Mouse (Mus musculus): ENCODE data around the gene Syngap1.
"Not testable (repeated sequence)": the region's sequence is repeated elsewhere in the genome, so short reads cannot be mapped to it uniquely, and the experiment has no call there.

The Syngap1 gene

DNA sequence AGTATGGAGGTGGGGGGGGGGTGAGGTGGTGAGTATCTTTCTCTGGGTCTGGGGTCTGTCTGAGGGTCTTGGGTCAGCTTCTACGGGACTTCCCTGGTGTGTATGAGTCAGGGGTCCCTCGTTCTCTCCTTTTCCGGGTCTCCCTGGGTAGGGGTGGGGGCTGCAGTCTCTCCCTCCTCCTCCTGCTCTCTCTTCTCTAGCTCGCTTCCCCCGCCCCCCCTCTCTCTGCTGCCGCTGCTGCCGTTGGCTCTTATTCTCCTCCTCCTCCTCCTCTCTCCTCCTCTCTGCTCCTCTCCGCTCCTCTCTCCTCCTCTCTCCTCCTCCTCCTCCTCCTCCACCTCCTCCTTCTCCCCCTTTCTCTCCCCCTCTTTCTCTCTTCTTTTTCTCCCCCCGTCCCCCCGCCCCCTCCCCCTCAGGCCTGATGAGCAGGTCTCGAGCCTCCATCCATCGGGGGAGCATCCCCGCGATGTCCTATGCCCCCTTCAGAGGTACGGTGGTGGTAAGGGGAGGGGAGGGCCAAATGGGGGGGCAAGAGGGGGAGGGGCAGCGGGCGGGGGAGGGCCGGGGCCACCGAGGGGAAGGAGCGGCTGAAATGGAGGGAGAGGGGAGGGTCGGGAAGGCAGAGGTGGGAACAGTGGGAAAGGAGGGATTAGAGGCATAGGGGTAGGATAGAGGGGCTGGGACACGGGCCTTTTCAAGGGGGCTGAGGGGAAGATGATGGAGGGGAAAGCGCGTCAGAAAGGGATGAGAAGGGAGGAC lies at the start of gene Syngap1:
TSS of gene Syngap1 (plus strand) at position 223 of the 759 bp plus-strand sequence.
- DNase-seq: no peak

DNA sequence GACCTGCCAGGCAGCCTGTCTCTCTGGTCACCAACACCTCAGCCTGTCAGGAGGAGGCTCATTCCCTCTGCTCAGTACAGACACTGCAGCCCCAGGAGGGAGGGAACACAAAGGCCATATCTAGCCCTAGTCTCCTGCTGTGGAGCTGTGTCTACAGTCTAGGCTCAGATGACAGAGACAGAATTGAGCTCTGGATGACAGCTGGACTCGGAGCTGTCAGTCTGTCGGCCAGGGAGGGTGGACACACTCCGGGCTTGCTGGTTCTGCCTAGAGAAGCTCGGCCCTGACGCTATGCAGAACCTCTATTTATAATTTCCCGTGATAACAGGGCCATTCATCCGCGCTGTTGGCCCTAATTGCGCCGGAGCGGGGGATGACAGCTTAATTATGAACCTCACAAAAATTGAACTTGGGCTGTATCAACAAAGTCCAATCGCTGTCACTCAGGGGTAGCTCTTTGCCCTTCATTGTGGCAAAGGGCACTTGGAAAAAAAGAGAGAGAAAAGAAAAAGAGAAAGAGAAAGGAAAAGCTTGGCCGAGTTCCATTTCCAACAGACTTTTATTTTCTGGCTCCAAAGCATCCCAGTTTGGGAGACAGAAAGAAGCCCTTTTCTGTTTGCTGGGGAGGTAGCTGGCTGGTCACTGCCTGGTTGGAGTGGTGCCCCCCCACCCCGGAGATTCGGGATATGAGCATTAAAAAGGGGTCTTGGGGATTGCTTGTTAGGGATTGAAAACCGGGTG lies 48.2 kb upstream of the Syngap1 start:
- DNase-seq: no peak

DNA sequence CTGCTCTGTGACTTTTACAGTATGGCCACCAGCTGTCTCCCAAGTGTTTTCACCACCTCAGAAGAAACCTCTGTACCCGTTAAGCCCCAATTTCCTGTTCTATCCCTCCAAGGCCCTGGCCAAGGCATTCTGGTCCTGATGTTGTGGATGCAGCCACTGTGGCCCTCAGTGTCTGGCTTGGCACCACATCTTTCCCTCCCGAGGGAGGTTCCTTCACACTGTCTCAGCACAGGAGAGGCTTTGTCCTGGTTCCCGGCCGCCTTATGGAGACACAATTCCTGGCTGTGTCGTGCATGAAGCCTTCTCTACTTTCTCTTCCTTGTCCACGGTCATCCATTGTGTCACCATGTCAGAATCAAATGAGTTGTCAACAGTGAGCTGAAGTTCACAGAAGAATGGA lies 47.6 kb upstream of the Syngap1 start:
- DNase-seq: no peak

DNA sequence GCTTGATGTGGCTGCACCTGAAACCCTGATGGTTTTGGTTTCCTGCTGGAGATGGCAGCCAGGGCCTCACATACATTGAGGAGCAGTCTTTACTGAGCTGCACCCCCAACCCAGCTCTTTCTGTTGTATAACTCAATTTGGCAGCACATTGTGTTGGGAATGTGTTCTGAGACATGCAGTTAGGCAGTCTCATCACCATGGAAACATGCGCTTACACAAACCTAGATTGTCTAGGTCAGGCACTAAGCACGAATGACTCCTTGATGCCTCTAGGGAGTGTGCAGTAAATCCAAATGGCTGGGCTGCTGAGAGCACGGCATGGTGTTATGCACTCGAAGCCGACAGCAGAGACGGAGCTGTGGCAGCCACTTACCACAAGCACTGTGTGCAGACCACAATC lies 46.7 kb upstream of the Syngap1 start:
- no peak for DNase-seq

DNA sequence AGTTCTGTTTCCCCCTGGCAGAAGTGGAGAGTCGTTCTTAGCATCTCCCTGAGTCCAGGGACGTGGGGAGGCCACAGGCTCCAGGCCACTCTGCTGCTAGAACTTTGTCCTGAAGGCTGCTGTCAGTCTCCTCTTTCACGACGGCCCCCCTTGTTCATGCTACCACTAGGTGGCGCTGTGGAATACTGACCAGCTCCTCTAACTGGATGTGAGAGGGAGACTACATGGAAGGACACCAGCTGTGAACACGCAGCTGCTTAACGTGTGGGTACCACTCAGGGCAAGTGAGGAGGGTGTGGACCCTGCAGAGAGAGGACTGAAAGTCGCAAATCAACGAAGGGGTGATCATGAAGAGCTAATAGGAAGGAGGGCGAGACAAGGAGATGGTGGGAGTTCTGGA lies 45.5 kb upstream of the Syngap1 start:
- peak; percentile 59 to 70 for DNase-seq

DNA sequence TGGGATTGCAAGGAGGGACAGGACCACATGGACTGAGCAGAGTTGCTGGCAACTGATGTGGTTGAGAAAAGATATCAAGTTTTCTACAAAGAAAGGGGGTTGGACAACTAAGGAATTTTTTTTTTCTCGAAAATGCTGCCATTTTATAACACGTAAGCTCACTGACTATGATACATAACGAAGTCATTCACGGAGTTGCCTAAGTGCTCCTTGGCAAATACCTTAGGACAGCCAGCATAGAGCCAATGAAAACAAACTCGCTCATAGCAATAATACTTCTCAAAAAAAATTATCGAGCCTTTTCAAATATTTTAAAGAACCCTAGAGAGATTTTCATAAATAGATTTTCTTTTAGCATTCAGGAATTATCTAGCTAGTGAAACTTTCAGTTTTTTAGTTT lies 40.1 kb upstream of the Syngap1 start:
- DNase-seq: no peak

DNA sequence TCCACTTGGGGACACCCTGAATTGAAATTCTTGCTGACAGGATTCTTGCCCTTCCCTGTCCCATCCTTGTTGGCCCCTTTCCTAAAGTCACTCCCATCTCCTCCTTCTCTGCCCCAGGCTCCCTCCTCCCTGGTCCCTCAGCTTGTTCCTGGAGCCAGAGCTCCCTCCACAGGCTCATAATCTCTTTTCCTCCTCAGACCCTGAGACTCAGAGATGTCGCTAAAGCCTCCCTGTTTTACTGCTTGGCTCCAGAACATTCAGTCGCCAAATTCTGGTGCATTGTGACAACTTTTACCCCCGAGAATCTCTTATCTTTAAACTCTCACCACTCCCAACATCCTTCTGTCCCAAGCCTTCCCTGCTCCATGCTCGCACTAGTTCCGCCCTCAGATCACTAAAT lies 36.7 kb upstream of the Syngap1 start:
- DNase-seq: no peak

DNA sequence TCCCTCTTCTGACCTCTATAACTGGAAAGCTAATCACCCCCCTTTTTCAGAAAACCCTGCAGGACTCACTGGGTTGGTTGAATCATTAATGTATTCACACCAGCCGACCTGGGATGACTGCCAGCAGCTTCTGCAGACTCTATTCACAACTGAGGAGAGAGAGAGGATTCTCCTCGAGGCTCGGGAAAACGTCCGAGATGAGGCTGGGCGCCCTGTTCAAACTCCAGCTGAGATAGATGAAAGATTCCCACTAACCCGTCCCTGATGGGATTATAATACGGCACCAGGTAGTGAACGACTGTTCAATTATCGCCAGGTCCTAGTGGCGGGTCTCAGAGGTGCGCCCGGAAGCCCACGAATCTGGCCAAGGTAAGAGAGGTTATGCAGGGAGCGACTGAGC lies 33.5 kb upstream of the Syngap1 start:
- not testable (repeated sequence) for DNase-seq

DNA sequence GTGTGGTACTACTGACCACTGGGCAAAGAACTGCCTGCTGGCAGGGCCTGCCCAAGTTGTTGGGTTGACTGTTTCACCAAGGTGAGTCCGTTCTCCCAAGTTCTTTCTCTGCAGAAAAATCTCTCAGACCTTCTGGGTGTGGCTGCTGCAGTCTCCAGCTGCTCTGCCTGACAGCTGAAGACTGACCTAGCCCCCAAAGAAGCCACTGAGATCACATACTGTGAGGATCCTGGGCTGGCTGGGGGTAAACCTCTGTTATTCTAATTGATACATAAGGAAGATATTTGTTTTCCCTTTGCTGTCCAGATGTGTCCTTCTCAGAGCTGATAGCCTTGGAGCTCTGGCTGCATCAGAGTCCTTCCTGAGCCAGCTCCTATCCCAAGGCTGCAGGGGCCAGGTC lies 25.8 kb upstream of the Syngap1 start:
- DNase-seq: no peak

DNA sequence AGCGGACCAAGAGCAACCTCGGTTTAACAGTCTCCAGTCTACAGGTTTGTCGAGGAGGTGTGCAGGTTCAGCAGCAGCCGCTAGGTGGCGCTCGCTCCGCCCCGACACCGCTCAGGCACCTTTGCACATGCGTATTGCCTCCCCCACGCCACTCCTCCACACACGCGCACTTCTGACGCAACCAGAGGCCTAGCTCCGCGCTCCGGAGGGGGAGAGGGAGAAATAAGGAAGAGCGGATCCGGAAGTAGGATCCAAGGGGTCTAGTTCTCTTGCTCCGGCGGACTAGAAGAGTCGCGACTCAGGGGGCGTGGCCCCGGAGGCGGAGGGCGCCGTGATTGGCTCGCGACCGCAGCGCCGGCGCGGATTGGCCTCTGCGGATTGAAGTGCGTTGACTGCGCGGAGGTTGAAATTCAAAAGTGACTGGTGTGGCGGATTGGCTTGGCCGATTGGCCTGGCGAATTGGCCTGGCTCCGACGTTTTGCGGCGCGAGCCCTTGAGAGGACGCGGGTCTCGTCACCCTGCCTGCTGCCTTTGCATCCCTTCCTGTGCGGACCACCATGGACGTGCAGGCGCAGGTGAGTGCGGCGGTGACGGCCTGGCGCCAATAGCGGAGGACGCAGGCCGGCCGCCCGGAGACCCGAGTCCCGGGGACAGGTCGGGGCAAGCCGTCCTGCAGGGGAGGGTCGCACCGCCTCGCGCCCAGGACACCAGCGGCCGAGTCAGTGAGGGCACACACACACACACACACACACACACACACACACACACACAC lies 24.2 kb upstream of the Syngap1 start, which contains the start of gene Kifc5b:
TSS of gene Kifc5b (plus strand) at position 381 of the 772 bp plus-strand sequence.
- DNase-seq: peak; percentile 99

DNA sequence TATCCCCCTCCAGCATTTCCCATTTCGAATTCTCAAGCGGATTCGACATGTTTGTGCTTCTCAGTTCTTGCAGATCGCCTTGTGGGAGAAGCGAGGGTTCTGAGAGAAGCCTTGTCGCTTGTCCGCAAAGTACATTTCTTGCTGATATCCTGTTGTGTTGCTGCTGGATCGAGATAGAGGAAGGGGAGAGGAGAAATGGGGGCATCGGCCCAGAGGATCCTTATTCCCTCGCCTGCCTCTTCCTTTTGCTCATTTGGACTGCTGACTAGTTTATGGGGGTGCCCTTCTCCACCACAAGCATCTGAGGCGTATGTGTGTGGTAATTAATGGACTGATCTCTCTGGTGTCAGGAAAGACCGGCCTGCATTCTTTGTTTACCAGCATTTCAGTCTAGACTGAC lies 23.5 kb upstream of the Syngap1 start:
- DNase-seq: not testable (repeated sequence)

DNA sequence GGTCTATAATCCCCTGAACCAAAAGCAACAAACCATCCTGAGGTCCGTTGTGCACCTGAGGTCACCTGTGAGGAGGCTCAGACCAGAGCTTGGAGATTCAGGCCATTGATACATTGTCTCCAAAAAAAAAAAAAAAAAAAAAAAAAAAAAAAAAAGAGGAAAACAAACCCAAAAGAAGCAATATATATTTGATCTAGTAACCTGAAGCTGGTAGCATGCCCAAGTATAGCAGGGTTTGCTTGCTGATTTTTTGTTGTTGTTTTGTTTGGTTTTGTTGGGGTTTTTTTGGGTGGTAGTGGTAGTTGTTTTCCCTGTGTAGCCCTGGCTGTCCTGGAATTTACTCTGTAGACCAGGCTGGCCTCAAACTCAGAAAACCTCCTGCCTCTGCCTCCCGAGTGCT lies 22.7 kb upstream of the Syngap1 start:
- DNase-seq: no peak

DNA sequence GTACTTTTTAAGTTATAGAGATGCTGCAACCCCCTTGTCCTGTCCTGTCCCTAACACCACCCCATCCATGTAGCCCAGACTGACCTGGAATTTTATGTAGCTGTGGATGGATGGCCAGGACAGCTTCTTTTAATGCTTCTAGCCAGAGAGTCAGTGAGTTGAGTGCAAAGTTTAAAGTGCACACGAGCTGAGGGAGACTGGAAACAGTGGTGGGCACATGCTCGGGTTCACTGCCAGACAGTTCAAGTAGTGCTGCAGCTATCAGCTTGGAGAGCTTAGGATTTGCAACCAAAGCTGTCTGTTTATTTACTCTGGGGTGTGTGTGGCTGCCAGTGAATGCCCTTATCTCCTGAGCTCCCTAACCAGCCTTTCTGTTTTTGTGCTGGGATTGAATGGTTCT lies 21.5 kb upstream of the Syngap1 start:
- not testable (repeated sequence) for DNase-seq

DNA sequence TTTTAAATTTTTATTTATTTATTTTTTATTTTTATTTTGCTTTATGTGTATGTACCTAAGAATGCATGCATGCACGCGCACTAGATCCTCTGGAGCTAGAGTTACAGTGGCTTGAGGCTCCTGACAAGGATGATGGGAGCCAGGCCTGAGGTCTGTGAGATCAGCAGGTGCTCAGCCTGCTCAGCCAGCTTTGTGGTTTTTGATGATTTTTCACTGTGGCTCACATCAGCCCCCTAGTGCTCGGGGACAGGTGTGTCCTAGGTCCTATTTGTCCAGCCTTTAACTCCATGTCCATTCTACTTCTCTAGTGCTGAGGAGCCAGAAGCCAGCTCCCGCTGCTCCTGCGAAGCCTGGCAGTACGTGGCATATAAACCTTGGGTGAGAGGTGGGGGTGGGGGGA lies 18.7 kb upstream of the Syngap1 start:
- DNase-seq: not testable (repeated sequence)

DNA sequence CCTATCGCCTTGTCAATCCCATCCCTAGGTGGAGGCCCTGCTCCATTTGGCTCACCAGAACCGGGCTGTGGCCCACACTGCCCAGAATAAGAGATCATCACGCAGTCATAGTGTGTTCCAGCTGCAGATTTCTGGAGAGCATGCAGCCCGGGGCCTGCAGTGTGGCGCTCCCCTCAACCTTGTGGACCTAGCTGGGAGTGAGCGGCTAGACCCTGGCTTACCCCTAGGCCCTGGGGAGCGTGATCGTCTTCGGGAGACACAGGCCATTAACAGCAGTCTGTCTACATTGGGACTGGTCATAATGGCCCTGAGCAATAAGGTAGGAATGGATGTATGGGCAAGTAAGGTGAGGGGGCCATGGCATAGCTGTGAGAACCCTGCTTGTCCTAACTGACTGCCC lies 15.6 kb upstream of the Syngap1 start:
- not testable (repeated sequence) for DNase-seq

DNA sequence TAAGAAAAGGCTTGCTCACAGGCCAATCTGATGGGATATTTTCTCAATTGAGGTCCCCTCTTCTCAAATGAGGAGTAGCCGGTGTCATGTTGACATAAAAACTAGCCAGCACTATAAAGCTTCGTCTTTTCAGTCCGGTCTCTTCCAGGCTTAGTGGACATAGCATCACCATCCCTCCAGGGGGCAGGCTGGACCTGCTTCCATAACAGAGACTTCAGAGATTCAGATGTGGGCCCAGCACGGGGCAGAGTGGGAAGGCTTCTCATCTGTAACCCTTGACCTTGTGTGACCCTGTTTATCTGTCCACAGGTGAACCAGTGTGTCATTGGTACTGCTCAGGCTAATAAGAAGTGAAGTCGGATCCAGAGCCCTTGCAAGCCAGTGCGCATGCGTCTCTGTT lies 9.3 kb upstream of the Syngap1 start:
- DNase-seq: peak; percentile 54 to 58

DNA sequence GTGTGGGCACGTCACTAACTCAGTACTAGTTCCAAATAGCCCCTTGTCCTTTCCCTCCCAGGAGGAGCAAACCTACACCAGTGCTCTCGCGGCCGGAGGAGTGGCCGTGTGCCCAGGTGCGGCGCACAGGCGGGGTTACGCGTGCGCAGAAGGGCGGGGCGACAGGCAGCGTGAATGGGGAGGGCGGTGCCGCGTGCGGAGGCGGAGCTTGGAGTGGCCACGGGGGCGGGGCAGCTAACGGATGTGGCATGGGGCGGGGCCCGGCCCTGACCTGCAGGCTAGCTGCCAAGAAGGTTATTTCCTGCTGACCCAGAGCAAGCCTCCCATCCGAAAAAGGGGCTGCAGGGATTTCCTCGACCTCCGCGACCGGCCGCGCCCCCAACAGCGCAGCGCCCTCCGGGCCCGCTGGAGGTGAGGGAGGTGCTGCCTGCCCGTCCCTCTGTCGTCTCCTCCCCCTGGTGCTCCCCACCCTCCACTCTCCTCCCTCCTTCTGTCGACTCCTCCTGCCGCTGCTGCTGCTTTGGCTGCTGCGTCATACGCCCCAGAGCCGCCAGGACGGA lies 8.1 kb upstream of the Syngap1 start, which contains the start of gene Phf1:
TSS of gene Phf1 (plus strand) at position 214 of the 560 bp plus-strand sequence.
- peak; percentile 96 to 97 for DNase-seq

DNA sequence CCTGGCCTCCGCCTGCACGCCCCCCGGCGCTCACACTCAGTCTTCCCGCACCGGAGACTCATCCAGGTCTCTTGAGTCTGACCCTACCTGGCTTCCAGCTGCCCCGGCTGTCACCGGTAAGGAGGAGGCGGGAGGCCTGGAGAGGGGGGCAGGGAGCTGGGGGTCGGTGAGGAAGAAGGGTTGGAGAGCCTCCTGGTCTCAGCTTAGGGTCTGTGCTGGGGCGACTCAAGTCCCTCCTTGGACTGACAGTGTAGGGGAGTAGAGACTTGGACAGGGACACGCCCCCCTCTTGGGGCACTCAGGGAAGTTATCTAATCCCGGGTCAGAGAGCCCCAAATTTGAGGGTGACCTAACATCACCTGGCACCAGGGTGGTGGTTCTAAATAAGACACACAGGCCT lies 7.6 kb upstream of the Syngap1 start:
- peak in 1 of 2 experiments; percentile 37 for DNase-seq

DNA sequence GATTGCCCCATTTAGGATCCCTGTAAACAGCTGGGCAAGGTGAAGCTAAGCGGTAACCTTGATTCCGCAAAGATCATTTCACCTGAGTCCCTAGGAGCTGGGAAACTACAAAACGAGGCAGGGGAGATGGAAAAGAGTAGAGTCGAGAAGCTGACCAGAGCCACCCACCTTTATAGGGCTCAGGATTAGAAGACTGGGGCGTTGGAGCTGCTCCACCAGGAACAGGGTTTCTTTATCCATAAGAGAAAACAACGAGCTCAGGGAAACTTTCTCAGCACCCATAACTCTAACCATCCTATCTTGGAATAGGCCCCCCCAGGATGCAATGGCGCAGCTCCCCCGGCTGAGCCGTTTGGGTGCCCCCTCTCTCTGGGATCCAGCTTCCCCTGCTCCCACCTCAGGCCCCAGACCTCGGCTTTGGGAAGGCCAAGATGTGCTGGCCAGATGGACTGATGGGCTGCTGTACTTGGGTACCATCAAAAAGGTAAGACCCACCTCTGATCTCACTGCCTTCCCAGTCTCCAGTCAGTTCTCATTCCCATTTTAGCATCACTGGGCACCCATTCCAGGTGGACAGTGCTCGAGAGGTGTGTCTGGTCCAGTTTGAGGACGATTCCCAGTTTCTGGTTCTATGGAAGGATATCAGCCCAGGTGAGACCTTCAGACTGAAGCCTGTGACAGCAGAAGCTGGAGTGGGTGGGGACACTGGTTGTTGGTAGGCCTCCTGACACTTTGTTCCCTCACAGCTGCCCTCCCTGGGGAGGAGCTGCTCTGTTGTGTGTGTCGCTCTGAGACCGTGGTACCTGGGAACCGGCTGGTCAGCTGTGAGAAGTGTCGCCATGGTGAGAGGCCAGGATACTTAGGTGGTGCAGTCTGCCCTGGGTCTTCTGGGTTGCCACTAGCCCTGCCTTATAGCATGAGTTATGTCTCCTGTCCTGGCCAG lies 6.9 kb upstream of the Syngap1 start:
- DNase-seq: peak in 1 of 2 experiments; percentile 34

DNA sequence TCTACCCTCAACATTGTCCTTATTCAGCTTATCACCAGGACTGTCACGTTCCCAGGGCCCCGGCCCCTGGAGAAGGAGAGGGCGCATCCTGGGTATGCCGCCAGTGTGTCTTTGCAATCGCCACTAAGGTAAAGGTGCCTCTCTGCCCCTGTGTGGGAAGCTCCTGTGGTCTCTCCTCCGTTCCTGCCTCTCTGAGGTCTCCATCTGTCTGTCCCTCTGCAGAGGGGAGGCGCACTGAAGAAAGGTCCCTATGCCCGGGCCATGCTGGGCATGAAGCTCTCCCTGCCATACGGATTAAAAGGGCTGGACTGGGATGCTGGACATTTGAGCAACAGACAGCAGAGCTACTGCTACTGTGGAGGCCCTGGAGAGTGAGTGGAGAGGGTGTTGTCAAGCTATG lies 6.0 kb upstream of the Syngap1 start:
- no peak for DNase-seq

DNA sequence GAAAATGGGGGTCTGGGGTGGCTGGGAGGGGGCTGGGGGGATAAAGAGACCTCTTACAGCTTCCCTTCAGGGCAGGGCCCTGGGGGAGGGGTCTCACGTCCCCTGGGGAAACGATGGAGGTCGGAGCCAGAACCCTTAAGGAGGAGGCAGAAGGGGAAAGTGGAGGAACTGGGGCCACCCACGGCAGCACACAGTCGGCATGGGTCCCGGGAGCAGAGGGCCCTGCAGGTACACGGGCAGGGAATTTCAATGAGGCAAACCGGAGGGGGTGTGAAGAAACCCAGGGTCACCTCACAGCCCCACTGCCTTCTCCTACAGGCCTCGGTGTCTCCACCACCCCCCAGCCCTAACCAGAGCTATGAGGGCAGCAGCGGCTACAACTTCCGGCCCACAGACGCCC lies 4.6 kb upstream of the Syngap1 start:
- DNase-seq: no peak
